Mouse (Mus musculus) adrenal gland (tissue): ENCODE measurements at regions not wholly inside any gene's neighbourhood (a gene's known extent, or its start where the extent isn't known, plus 50 kb on each side); places are given as distances from the start of the nearest gene placed in this dataset.

ENCODE experiments used
- intact Hi-C: fragments of 180-260 bp; cut with DNase I; formaldehyde crosslinking; loops from one replicate; pipeline ENCODE4 v1.15.1; 2025

GRCm38 (mm10) chr2:173366734-173367133 lies 90.4 kb upstream of the Pmepa1 start:
- intact Hi-C loops: no loop called here

GRCm38 (mm10) chr2:173368899-173369298 lies 92.6 kb upstream of the Pmepa1 start:
- intact Hi-C loops: no loop called here

DNA sequence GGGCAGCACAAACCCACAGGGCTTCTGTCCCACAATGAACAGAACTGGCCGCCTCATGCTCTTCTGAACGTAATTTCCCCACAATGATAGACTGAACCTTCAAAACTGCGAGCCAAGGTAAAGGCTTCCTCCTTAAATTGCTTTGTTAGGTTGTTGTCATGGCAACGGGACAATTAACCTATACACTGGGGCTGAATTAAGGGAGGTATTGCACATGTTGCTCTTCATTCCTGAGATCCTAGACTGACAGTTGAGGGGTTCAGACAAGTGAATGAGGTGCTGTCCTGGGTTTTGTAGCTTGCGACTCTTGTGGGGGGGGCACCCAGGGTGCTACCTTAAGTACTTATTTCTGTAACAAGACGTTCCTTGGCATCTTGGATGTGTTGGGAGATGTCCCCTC lies 100.6 kb upstream of the Pmepa1 start:
- intact Hi-C loops: no loop called here

DNA sequence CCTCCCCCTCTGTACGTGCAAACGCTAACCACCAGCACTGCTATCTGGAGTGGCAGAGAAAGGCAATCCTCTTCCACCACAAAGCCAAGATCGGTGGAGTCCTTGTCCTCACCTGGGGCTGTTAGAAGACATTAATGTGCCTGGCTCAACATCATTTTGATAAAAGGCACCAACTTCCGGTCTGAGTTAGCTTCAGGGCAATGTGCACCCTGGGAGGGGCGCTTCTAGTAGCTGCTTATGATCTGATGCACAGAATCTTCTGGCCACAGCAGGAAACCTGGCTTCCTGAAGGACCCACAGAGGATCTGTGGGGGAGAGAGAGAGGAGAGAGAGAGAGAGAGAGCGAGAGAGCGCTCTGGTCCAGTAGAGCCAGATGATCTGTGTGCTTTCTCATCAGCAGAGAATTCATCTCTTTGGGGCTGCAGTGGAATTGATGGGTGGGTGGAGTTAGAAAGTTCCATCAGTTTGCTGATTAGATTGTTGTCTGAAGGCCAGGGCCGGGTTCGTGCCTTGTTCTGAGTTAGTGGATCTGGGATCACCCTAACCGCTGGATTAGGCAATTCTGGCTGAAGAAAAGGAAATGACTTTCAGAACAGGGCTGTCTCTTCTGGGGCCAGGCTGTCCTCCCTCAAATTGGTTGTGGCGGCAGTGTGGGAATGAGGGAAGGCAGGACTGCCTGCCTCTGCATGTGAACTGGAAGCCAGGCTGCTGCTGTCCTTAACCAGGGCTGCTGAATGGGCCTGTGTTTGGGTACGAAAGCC lies 101.3 kb upstream of the Pmepa1 start:
- intact Hi-C loops: no loop called here

DNA sequence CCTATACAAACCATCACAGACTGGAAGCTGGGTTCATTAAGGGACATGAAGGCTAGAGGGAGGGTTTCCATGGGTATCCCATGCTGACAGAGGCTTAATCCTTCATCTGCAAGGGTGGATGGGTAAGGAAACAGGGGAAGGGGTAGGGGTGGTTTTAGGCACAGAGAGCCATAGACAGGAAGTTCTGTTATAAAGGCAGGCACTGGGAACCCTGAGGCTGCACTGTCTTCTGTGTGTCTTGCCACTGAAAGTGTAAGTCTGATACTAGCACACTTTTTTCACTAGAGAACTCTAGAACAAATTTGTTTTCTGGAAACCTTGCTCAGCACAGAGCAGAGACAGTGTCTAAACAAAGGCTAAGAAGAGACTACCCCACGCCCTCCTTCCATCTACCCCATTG lies 103.4 kb upstream of the Pmepa1 start:
- intact Hi-C loops: no loop called here

DNA sequence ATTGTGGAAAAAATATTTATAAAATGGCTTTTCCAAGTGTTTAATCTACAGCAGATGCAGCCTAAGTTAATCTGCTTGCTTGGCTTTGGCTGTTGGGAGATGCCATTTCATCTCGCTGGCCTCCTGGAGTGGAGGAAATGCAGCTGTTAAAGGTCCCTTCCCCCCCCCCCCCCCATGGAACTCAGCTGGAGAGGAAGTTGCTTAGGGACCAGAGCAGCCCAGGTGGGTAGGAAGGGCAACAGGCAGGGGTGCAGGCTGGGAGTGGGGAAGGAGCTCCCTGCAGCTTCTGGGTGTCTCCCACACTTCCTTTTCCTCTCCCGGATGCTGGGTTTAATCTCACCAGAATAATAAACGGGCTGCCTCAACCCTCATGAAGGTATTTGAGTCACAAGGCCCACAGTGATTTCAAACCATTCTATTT lies 104.0 kb upstream of the Pmepa1 start:
- intact Hi-C loops: no loop called here

- intact Hi-C loops: no loop called here
Observed at GRCm38 (mm10) chr2:173382176-173382813, 106.0 kb upstream of the Pmepa1 start.

DNA sequence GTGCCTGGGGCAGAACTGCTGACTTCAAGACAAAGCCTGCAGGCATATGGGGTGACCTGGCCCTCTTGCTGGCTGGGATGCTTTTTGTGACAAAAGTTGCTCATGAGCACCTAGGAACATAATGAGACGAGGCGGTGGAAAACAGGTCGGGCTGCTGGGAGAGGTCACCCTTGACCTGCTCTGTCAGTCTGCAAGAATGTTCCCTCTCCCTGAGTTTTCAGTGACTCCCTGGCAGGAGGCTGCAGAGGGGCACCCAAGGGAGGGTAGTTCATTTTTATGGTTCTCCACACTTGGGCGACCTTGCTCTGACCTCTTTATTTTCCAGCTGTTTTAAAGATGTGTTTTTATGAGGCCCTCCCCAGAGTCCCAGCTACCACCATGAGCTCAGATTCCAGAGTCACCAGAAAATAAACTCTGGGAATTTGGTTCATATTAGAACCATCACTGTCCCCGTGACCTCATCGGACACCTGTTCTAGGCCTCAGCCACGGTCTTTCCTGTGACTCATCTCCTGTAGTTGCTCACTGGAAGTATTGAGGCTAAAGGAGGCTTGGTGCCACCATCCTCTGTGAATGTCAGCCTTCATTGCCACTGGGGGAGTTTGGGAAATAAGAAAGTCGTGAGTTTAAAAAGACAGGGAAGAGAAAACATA lies 108.7 kb upstream of the Pmepa1 start:
- intact Hi-C loops: no loop called here

GRCm38 (mm10) chr2:173385722-173386141 lies 109.4 kb upstream of the Pmepa1 start:
- intact Hi-C loops: no loop called here

- intact Hi-C loops: no loop called here
Observed at GRCm38 (mm10) chr2:173388140-173388539, 111.8 kb upstream of the Pmepa1 start.

- intact Hi-C loops: no loop called here
Observed at GRCm38 (mm10) chr2:173392557-173393323, 116.4 kb upstream of the Pmepa1 start.

- intact Hi-C loops: no loop called here
Observed at GRCm38 (mm10) chr2:173393324-173393592, 116.9 kb upstream of the Pmepa1 start.

DNA sequence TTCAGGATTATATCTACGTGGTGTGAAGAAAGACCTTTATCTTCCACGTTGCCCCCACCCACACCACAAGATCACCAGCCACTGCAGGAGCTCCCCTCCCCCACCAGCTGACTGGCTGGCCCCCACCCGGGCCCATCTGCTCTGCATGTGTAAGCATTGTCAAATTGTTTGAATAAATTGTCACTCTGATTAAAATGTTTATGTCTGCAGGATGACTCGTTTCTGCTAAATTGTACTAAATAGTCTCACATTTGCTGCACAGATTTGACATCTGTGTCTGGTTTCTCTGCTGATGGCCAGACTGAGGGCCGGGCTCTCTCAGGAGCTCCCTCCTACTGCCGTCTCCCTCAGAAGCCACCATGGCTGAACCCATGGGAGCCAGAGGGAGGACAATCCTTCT lies 119.2 kb upstream of the Pmepa1 start:
- intact Hi-C loops: no loop called here

DNA sequence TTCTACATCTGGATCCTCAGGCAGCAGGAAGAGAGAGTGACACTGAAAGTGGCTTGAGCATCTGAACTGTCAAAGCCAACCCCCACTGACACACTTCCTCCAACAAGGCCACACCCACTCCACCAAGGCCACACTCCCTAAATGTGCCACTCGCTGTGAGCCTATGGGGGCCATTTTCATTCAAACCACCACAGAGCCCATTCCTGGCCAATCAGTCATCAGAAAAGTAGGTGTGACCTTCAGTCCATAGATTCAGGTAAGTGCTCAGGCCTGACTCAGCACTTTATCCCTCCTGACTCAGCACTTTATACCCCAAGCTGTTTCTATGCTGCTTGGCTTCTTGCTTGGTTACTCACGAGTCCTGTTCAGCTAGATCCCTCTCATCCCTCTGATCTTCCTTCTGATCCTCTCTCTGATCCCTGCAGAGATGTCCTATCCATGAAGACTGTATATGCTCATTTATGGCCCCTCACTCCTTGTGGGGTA lies 121.6 kb upstream of the Pmepa1 start:
- intact Hi-C loops: no loop called here

- intact Hi-C loops: no loop called here
Observed at GRCm38 (mm10) chr2:173405629-173406028, 116.8 kb upstream of the 1700021F07Rik start.

- intact Hi-C loops: no loop called here
Observed at GRCm38 (mm10) chr2:173406344-173407094, 115.9 kb upstream of the 1700021F07Rik start.

GRCm38 (mm10) chr2:173407133-173407532 lies 115.3 kb upstream of the 1700021F07Rik start:
- intact Hi-C loops: no loop called here

DNA sequence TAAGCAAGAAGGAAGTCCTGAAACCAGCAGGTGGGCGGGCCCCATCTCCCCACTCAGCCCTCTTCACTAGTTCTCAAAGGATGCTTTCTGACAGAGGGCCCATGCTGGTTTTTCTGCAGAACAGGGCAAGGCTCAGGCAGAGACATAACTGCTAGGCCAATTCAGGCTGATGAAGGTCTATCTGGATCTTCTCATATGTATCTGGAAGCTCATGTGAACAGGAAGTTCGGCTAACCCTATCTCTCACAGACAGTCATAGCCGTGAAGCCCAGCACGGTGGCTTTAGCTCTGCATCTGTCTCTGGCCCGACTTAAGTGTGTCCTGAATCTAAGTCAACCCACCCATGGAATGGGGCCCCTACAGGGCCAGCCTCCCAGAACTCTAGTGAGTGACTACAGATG lies 113.7 kb upstream of the 1700021F07Rik start:
- intact Hi-C loops: no loop called here

GRCm38 (mm10) chr2:173409433-173409832 lies 113.0 kb upstream of the 1700021F07Rik start:
- intact Hi-C loops: no loop called here

DNA sequence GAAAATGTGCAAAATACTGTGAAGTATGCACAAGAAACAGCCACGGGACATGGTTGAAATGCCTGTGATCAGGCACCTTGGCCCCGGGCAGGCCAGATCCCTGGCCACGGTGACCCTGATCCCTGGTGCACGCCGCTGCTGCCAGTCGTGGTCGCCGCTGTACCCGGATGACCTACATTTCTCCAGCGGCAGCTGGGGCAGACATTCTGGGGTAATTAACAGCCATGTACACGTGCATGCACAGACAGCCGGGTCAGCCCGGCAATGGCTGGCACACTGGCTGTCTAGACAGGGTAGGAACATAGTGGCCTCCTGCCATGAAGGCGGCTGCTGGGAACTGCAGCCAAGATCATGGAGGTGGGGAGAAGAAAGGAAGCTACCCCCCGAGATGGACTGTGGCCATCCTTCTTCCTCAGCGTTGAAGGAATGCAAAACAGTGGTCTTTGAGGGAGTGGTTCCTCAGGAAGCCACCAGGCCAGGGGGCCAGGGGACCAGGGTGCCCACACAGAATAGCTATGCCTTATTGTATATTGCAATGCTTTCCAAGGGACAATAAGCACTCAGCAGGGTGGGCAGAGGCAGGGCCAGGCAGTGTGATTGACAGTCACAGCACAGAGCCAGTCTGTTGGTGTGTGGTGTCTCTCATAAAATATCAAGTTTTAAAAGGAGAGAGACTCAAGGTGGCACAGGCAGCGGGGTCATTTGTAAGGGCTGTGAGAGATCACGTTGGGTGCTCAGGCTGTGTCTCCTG lies 108.3 kb upstream of the 1700021F07Rik start:
- intact Hi-C loops: no loop called here
